Mouse (Mus musculus): ENCODE measurements around the gene Prdm11. TPM values are rescaled to one million over a fixed set of nuclear protein-coding genes. Genes with fewer than 3 reads are reported as not detected.

Prdm11 gene
- 5.6 and 5.8 TPM in 2 replicates for polyA plus RNA-seq (2016; fragmentation: Nextera tagmentation; extraction: Ambion mirVana)

GRCm38 (mm10) chr2:93045818-93046508, at the start of gene Prdm11:
Prdm11 (minus strand) TSS chr2:93046167.
- Histone ChIP-seq H3K4me2 (peak within 1 kb of the TSS; percentile 69), H3K9ac (peak within 1 kb of the TSS; percentile 97), H3K9me3 (replicated peaks) (no peaks in the 10 kb centered on the region), H3K4me1 (replicated peaks) (peaks cover 56% of the 10 kb centered on the region), H3K27ac (ENCODE audit: poor library complexity, severe bottlenecking) (peak within 1 kb of the TSS; percentile 98), H3K27me3 (replicated peaks) (no peaks in the 10 kb centered on the region), H3K4me3 (peak within 1 kb of the TSS; percentile 98), H3K36me3 (no peaks in the 10 kb centered on the region; the same call in 1 of the 2 replicates)
- ATAC-seq (ENCODE audit: insufficient number of reproducible peaks, low FRiP score) = peak; percentile 34
- under 1% methylated on average over 89 of the region's 90 CpGs for WGBS

- no peaks in the 10 kb centered on the region for H3K36me3 ChIP-seq
- H3K4me3 ChIP-seq = no peak overlapping the region
- peaks cover 7% of the 10 kb centered on the region; the same call in 1 of the 2 replicates for H3K9me3 ChIP-seq (replicated peaks)
- H3K9ac ChIP-seq = no peak overlapping the region
- 72% methylated on average over 2 of the region's 2 CpGs for WGBS
- H3K4me2 ChIP-seq = no peak overlapping the region
- no peak overlapping the region for H3K27ac ChIP-seq (ENCODE audit: poor library complexity, severe bottlenecking)
- H3K27me3 ChIP-seq (replicated peaks) = peaks cover 15% of the 10 kb centered on the region; the same call in 1 of the 2 replicates
- peaks cover 10% of the 10 kb centered on the region for H3K4me1 ChIP-seq (replicated peaks)
- no peak for ATAC-seq (ENCODE audit: insufficient number of reproducible peaks, low FRiP score)
Observed at GRCm38 (mm10) chr2:93092347-93092746, 46.4 kb upstream of the Prdm11 start.

GRCm38 (mm10) chr2:93091679-93092078, 45.7 kb upstream of the Prdm11 start:
- no peak overlapping the region for H3K4me2 ChIP-seq
- 72% methylated on average over 2 of the region's 2 CpGs for WGBS
- H3K27me3 ChIP-seq (replicated peaks) = peaks cover 15% of the 10 kb centered on the region; the same call in 1 of the 2 replicates
- ATAC-seq (ENCODE audit: insufficient number of reproducible peaks, low FRiP score) = no peak
- no peak overlapping the region for H3K9ac ChIP-seq
- no peak overlapping the region for H3K4me3 ChIP-seq
- H3K4me1 ChIP-seq (replicated peaks) = peaks cover 10% of the 10 kb centered on the region
- H3K36me3 ChIP-seq = no peaks in the 10 kb centered on the region
- H3K9me3 ChIP-seq (replicated peaks) = peaks cover 7% of the 10 kb centered on the region; the same call in 1 of the 2 replicates
- H3K27ac ChIP-seq (ENCODE audit: poor library complexity, severe bottlenecking) = no peak overlapping the region

- no peak for ATAC-seq (ENCODE audit: insufficient number of reproducible peaks, low FRiP score)
- Histone ChIP-seq H3K36me3 (no peaks in the 10 kb centered on the region), H3K9ac (no peak overlapping the region), H3K27ac (ENCODE audit: poor library complexity, severe bottlenecking) (no peak overlapping the region), H3K4me3 (no peak overlapping the region), H3K27me3 (replicated peaks) (peaks cover 15% of the 10 kb centered on the region), H3K9me3 (replicated peaks) (peaks cover 7% of the 10 kb centered on the region; the same call in 1 of the 2 replicates), H3K4me1 (replicated peaks) (peaks cover 10% of the 10 kb centered on the region), H3K4me2 (no peak overlapping the region)
- 57% methylated on average over 7 of the region's 7 CpGs for WGBS
Observed at GRCm38 (mm10) chr2:93089379-93090089, 43.6 kb upstream of the Prdm11 start.

- H3K27ac ChIP-seq (ENCODE audit: poor library complexity, severe bottlenecking) = no peak overlapping the region
- H3K36me3 ChIP-seq = no peaks in the 10 kb centered on the region
- H3K4me3 ChIP-seq = no peak overlapping the region
- H3K9me3 ChIP-seq (replicated peaks) = peaks cover 7% of the 10 kb centered on the region; the same call in 1 of the 2 replicates
- ATAC-seq (ENCODE audit: insufficient number of reproducible peaks, low FRiP score) = no peak
- H3K4me2 ChIP-seq = no peak overlapping the region
- H3K9ac ChIP-seq = no peak overlapping the region
- peaks cover 15% of the 10 kb centered on the region for H3K27me3 ChIP-seq (replicated peaks)
- 81% methylated on average over 7 of the region's 7 CpGs for WGBS
- peaks cover 10% of the 10 kb centered on the region for H3K4me1 ChIP-seq (replicated peaks)
Observed at GRCm38 (mm10) chr2:93088006-93088405, 42.0 kb upstream of the Prdm11 start.

GRCm38 (mm10) chr2:93085291-93086027, 39.5 kb upstream of the Prdm11 start:
- no peak overlapping the region for H3K27ac ChIP-seq (ENCODE audit: poor library complexity, severe bottlenecking)
- 63% methylated on average over 8 of the region's 8 CpGs for WGBS
- H3K4me2 ChIP-seq = no peak overlapping the region
- no peaks in the 10 kb centered on the region for H3K36me3 ChIP-seq
- H3K9me3 ChIP-seq (replicated peaks) = no peaks in the 10 kb centered on the region
- no peak for ATAC-seq (ENCODE audit: insufficient number of reproducible peaks, low FRiP score)
- H3K4me3 ChIP-seq = no peak overlapping the region
- H3K9ac ChIP-seq = no peak overlapping the region
- peaks cover 10% of the 10 kb centered on the region for H3K4me1 ChIP-seq (replicated peaks)
- H3K27me3 ChIP-seq (replicated peaks) = peaks cover 4% of the 10 kb centered on the region; the same call in 1 of the 2 replicates

- no peak overlapping the region for H3K4me2 ChIP-seq
Observed at GRCm38 (mm10) chr2:93084481-93084880, 38.5 kb upstream of the Prdm11 start.

GRCm38 (mm10) chr2:93083317-93083716, 37.4 kb upstream of the Prdm11 start:
- no peak for ATAC-seq (ENCODE audit: insufficient number of reproducible peaks, low FRiP score)
- no peak overlapping the region for H3K9ac ChIP-seq
- no peak overlapping the region for H3K27ac ChIP-seq (ENCODE audit: poor library complexity, severe bottlenecking)
- no peaks in the 10 kb centered on the region for H3K9me3 ChIP-seq (replicated peaks)
- H3K36me3 ChIP-seq = no peaks in the 10 kb centered on the region
- no peaks in the 10 kb centered on the region for H3K4me1 ChIP-seq (replicated peaks)
- H3K4me3 ChIP-seq = no peak overlapping the region
- 47% methylated on average over 4 of the region's 4 CpGs for WGBS
- H3K27me3 ChIP-seq (replicated peaks) = no peaks in the 10 kb centered on the region; the same call in 1 of the 2 replicates
- H3K4me2 ChIP-seq = no peak overlapping the region

More at GRCm38 (mm10) chr2:93084481-93084880, 38.5 kb upstream of the Prdm11 start:
- H3K4me1 ChIP-seq (replicated peaks) = peaks cover 6% of the 10 kb centered on the region
- no peaks in the 10 kb centered on the region; the same call in 1 of the 2 replicates for H3K27me3 ChIP-seq (replicated peaks)
- H3K9me3 ChIP-seq (replicated peaks) = no peaks in the 10 kb centered on the region
- no peak overlapping the region for H3K4me3 ChIP-seq
- no peak for ATAC-seq (ENCODE audit: insufficient number of reproducible peaks, low FRiP score)
- no peak overlapping the region for H3K9ac ChIP-seq
- no peak overlapping the region for H3K27ac ChIP-seq (ENCODE audit: poor library complexity, severe bottlenecking)
- 73% methylated on average over 5 of the region's 5 CpGs for WGBS
- no peaks in the 10 kb centered on the region for H3K36me3 ChIP-seq

- Histone ChIP-seq H3K4me1 (replicated peaks) (no peaks in the 10 kb centered on the region), H3K4me2 (no peak overlapping the region), H3K27me3 (replicated peaks) (no peaks in the 10 kb centered on the region; the same call in 1 of the 2 replicates), H3K9ac (no peak overlapping the region), H3K27ac (ENCODE audit: poor library complexity, severe bottlenecking) (no peak overlapping the region), H3K4me3 (no peak overlapping the region), H3K36me3 (no peaks in the 10 kb centered on the region), H3K9me3 (replicated peaks) (no peaks in the 10 kb centered on the region)
- ATAC-seq (ENCODE audit: insufficient number of reproducible peaks, low FRiP score) = no peak
- WGBS = 63% methylated on average over 3 of the region's 3 CpGs
Observed at GRCm38 (mm10) chr2:93082846-93083245, 36.9 kb upstream of the Prdm11 start.

- Histone ChIP-seq H3K27me3 (replicated peaks) (no peaks in the 10 kb centered on the region; the same call in 1 of the 2 replicates), H3K4me1 (replicated peaks) (no peaks in the 10 kb centered on the region), H3K27ac (ENCODE audit: poor library complexity, severe bottlenecking) (no peak overlapping the region), H3K36me3 (no peaks in the 10 kb centered on the region), H3K9ac (no peak overlapping the region), H3K4me3 (no peak overlapping the region), H3K4me2 (no peak overlapping the region), H3K9me3 (replicated peaks) (no peaks in the 10 kb centered on the region)
- no peak for ATAC-seq (ENCODE audit: insufficient number of reproducible peaks, low FRiP score)
- 53% methylated on average over 5 of the region's 5 CpGs for WGBS
Observed at GRCm38 (mm10) chr2:93080871-93081608, 35.1 kb upstream of the Prdm11 start.
